Mouse (Mus musculus) megakaryocyte, embryonic 14.5 days (primary cell): ENCODE results near the gene Nova2. TPM values are rescaled to one million over a fixed set of nuclear protein-coding genes. Genes with fewer than 3 reads are reported as not detected.
A peak's percentile ranks its signal among the peaks of the same experiment; 100 is the strongest.

Experiments
- H3K27me3 ChIP-seq: replicated peaks from 2 replicates; pipeline ENCODE3; 2012; ENCODE audit warnings: inconsistent platforms
- H3K36me3 ChIP-seq: replicated peaks from 2 replicates; pipeline ENCODE3; 2012; ENCODE audit warnings: low read length, inconsistent platforms, mixed read lengths
- H3K4me1 ChIP-seq: 2 replicates; pipeline ENCODE4 v1.6.1; 2012; ENCODE audit warnings: inconsistent platforms
- H3K4me3 ChIP-seq: replicated peaks from 2 replicates; pipeline ENCODE3; 2012; ENCODE audit warnings: moderate library complexity, mild to moderate bottlenecking, inconsistent platforms
- H3K9me3 ChIP-seq: 2 replicates; pipeline ENCODE4 v1.6.1; 2012; ENCODE audit warnings: inconsistent platforms
- FLI1 ChIP-seq: IDR thresholded peaks from 2 replicates; pipeline ENCODE4 v1.6.1; 2012; ENCODE audit warnings: low read length, inconsistent platforms, mixed read lengths
- GATA1 ChIP-seq: IDR thresholded peaks from 3 replicates; pipeline ENCODE4 v1.6.1; 2012; ENCODE audit warnings: mixed read lengths, low read length, inconsistent platforms, borderline replicate concordance
- polyA plus RNA-seq: library from polyadenylated mRNA; stranded (reverse); fragments of >175 nt; gene quantifications from 2 replicates; pipeline ENCODE4 v1.2.3, GENCODE M21; 2012; ENCODE audit warnings: low replicate concordance; ENCODE audit not compliant: insufficient read depth

Nova2 gene
- polyA plus RNA-seq, 1 experiment, result 0.02 TPM

DNA sequence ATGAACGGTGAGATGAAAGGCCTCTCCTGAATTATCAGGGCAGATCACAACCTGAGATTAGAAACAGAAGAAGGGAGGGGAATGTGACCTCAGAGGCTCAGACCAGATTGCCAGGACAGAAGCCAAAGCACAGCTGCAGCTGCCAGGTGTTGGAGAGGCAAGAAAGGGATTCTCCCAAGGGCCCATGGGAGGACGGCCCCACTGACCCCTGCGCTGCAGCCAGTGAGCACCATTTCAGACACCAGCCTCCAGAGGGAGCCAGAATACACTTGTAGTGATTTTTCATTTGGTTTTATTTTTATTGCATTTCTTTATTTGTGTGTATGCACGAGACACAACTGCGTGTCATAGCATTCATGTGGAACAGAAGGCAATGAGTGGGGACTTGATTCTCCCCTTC, 29.2 kb upstream of the Nova2 start:
- Histone ChIP-seq H3K4me1 (peaks cover 28% of the 10 kb centered on the region), H3K27me3 (peaks cover 9% of the 10 kb centered on the region), H3K36me3 (peaks cover 53% of the 10 kb centered on the region), H3K9me3 (no peaks in the 10 kb centered on the region), H3K4me3 (no peak overlapping the region)
- TF ChIP-seq GATA1, result no peak
- no peak for TF ChIP-seq FLI1

DNA sequence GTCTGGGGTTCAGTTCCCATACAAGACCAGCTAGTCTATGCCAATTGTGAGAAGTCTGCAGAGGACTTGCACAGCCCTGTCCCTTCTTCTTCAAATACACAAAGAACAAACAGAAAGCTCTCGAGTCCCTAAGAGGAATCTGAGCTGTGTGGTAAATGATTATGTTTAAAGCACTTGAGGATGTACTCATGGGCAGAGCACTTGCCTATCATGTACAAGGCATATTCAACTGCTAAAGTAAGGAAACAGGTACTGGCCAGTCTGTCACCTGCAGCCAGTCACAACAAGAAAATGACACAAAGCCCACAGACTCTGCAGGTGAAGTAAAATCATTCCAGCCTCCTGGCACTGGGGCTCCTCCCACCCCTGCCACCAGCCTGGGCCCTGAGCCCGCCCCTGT, 25.2 kb upstream of the Nova2 start:
- TF ChIP-seq FLI1 (no peak), GATA1 (no peak)
- Histone ChIP-seq H3K36me3 (peaks cover 75% of the 10 kb centered on the region), H3K4me3 (no peak overlapping the region), H3K9me3 (no peaks in the 10 kb centered on the region), H3K27me3 (no peaks in the 10 kb centered on the region), H3K4me1 (peaks cover 19% of the 10 kb centered on the region)

DNA sequence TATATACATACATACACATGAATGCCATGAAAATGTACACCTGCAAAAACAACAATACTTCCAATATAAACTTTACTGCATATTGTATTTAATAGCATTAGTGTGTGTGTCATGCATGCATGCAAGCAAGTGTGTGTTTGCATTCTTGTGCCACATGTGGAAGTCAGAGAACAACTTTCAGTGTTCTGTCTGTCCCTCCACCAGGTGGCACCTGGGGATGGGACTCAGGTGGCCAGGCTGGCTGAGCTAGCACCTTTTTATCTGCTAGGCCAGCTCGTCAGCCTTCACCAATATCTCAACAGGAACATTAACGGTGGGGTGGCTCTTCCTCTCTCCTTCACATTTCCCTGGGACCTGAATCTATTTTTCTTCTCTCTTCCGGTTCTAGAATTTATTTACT, 23.2 kb upstream of the Nova2 start:
- peaks cover 73% of the 10 kb centered on the region for H3K36me3 ChIP-seq
- peaks cover 19% of the 10 kb centered on the region for H3K4me1 ChIP-seq
- H3K9me3 ChIP-seq, result no peaks in the 10 kb centered on the region
- TF ChIP-seq GATA1 (no peak), FLI1 (no peak)
- H3K27me3 ChIP-seq, result no peaks in the 10 kb centered on the region
- H3K4me3 ChIP-seq, result no peak overlapping the region

DNA sequence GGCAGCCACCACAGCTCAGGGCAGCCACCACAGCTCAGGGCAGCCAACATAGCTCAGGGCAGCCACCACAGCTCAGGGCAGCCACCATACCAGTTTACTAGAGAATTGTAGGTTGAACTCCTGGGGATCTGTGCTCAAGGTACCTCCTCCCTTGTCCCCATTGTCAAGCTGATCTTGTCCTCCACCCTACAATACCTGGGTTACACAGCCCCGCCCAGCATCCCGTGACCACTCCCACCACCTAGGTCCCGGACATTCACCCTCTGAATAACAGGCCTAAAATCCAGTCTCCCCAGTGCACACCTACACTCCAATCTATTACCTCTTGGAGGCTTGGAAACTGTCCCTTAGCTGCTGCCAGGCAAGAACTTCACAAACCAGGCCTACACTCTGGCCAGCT, 20.7 kb upstream of the Nova2 start:
- TF ChIP-seq FLI1 (no peak), GATA1 (no peak)
- Histone ChIP-seq H3K4me3 (no peak overlapping the region), H3K4me1 (peaks cover 38% of the 10 kb centered on the region), H3K36me3 (peaks cover 55% of the 10 kb centered on the region), H3K27me3 (no peaks in the 10 kb centered on the region), H3K9me3 (no peaks in the 10 kb centered on the region)

DNA sequence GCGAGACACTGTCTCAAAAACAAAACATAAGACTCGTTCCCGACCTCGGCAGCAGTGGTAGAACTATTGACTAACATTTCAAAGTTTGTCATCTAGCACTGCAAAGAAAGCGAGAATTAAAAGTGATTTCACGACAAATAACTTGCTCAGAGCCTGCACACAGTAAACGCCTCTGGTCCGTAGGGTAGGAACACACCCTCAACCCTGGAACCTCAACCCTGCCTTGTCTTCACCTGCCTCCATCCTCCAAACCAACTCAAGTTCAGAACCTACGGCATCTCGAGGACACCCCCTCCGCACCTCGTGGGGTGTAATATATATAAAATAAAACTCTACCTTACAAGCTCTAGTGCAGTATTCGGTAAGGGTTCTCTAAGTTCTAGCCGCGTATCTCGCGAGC, 15.9 kb upstream of the Nova2 start:
- H3K4me3 ChIP-seq, result peak overlapping the region; percentile 97
- TF ChIP-seq FLI1 (no peak), GATA1 (no peak)
- peaks cover 35% of the 10 kb centered on the region for H3K4me1 ChIP-seq
- H3K36me3 ChIP-seq, result peaks cover 16% of the 10 kb centered on the region
- peaks cover 4% of the 10 kb centered on the region for H3K27me3 ChIP-seq
- no peaks in the 10 kb centered on the region for H3K9me3 ChIP-seq

DNA sequence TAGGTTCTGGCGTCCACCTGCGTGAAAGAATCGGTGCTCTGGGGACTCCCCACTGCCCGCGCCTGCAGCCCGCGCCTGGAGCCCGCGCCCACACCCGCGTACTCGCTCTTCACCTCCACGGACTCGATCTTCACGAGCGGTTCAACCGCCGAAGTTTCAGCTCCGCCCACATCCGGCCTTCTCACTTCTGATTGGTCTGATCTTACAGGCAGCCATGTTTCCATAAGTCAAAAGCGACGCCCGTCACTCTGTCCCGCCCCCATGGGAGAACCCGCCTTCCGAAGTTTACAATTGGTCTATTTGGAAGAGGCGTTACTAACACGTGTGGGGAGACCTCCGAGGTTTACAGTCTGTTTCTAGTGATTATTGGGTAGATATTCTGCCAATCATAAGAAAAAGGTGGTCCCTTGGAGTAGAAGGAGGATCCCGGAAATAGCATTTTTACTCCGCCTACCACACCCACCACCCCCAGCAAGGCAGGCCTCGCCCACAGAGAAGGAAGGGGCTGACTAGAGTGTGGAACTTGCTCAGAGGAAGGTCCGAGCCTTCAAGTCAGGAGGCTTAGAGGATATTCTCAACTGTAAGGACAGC, 15.4 kb upstream of the Nova2 start, which contains the start of gene Ccdc61:
Gene Ccdc61, minus strand, starts transcription at position 175 of the 591 bp plus-strand sequence.
- no peak for TF ChIP-seq GATA1
- TF ChIP-seq FLI1, result peak; percentile 37; the same call in 1 of the 2 replicates

DNA sequence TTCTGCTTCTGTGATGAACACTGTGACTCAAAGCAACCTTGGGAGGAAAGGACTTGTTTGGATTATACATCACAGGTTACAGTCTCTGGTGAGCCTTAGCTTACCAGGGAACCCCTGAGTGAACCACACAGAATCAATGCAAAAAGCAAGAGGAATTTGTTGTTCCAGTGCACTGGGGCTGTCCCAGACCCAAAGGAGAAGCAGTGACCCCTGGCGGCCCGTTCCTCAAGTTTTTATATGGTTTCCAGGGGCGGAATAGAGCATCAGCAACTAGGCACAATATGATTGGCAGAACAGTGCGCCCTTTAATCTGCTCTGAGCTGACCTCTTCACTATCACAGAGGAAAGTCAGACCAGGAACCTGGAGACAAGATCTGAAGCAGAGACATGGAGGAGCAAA, 9.4 kb upstream of the Nova2 start:
- TF ChIP-seq FLI1, result no peak
- no peak for TF ChIP-seq GATA1
- Histone ChIP-seq H3K4me1 (peaks cover 7% of the 10 kb centered on the region), H3K4me3 (no peak overlapping the region), H3K9me3 (no peaks in the 10 kb centered on the region), H3K27me3 (peaks cover 27% of the 10 kb centered on the region), H3K36me3 (no peaks in the 10 kb centered on the region)

More for the DNA sequence above, 15.4 kb upstream of the Nova2 start, which contains the start of gene Ccdc61:
- peaks cover 30% of the 10 kb centered on the region for H3K4me1 ChIP-seq
- H3K36me3 ChIP-seq, result peaks cover 16% of the 10 kb centered on the region
- H3K9me3 ChIP-seq, result no peaks in the 10 kb centered on the region
- peak within 1 kb of the TSS; percentile 97 for H3K4me3 ChIP-seq
- H3K27me3 ChIP-seq, result peaks cover 4% of the 10 kb centered on the region

DNA sequence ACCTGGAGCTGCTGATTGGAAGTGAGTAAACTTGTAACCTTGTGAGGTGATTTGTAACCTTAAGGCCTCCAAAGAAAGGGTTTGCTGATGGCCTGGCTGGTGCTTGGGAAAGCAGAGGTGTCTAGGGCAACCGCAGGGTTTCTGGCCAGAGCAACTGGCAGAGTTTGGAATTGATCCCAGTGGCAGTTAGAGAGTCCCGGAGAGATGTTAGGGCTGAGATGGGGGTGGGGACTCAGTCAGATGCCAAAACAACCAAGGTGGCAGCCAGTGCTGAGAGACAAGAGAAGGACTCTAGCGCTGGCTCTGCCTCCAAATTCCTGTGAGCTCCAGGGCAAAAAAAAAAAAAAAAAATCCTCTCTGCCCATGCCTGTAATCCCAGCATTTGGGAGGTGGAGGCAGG, 7.8 kb upstream of the Nova2 start:
- TF ChIP-seq GATA1 (no peak), FLI1 (no peak)
- no peaks in the 10 kb centered on the region for H3K36me3 ChIP-seq
- H3K9me3 ChIP-seq, result no peaks in the 10 kb centered on the region
- peaks cover 40% of the 10 kb centered on the region for H3K27me3 ChIP-seq
- H3K4me3 ChIP-seq, result no peak overlapping the region
- peaks cover 8% of the 10 kb centered on the region for H3K4me1 ChIP-seq

DNA sequence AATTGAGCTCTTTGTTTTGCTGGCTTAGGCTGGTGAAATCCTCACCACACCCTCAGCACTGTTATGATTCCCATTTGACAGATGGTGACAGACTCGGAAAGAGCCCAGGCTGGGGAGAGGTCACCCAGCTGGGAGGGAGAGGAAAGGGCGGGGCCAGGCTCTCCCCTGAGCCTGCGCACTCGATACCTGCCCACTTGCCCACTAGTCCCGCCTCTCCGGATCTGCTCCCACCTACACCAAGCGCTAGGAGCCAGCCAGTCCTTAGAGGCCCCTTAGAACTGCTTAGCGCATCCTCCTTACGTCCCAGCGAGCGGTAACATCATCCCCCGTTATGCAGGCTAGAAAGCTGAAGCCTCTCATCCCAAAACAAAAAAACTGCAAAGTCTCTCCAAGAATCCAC, 4.6 kb upstream of the Nova2 start:
- TF ChIP-seq FLI1 (no peak), GATA1 (no peak)
- H3K27me3 ChIP-seq, result peaks cover 64% of the 10 kb centered on the region
- H3K9me3 ChIP-seq, result no peaks in the 10 kb centered on the region
- peaks cover 18% of the 10 kb centered on the region for H3K4me1 ChIP-seq
- no peaks in the 10 kb centered on the region for H3K36me3 ChIP-seq
- peak overlapping the region; percentile 62 for H3K4me3 ChIP-seq

DNA sequence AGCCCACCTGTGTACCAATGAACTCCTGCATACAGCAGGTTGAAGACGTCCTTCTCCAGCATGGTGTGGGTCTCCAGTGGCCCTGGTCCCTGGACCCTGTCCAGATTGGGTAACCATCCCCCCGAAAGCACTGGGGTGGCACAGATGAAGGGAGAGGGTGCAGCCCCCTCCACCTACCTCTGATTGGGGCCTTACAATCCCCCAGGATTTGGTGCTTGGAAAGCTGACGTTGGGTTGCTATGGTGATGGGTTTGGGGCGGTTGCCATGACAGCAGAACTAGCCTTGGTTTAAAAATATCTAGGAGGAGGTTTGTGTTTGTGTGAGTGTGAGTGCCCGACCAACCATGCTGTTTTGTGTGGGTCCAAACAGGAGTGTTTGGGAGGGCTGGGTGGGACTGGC, 2.9 kb upstream of the Nova2 start:
- Histone ChIP-seq H3K9me3 (no peaks in the 10 kb centered on the region), H3K27me3 (peaks cover 79% of the 10 kb centered on the region), H3K36me3 (no peaks in the 10 kb centered on the region), H3K4me3 (no peak overlapping the region), H3K4me1 (peaks cover 26% of the 10 kb centered on the region)
- TF ChIP-seq FLI1, result no peak
- TF ChIP-seq GATA1, result no peak

DNA sequence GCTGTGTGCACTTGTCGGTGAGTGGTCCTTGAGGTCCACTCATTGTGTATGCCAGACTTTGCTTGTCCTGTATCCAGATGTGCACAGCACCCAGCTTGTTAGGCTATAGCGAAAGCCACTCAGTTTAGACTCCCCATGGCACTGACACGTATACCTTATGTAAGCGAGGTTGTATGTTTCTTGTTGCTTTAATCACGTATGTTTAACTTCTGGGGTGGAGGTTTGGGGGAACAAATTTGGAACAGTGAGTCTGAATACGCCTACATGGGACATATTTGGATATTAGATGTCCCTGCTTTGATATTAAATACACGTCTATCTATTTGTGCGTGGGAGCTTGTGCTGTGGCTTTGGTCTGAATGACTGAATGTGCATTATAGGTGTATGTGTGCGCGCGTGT, 2.4 kb upstream of the Nova2 start:
- Histone ChIP-seq H3K4me3 (no peak overlapping the region), H3K36me3 (no peaks in the 10 kb centered on the region), H3K4me1 (peaks cover 26% of the 10 kb centered on the region), H3K9me3 (no peaks in the 10 kb centered on the region), H3K27me3 (peaks cover 80% of the 10 kb centered on the region)
- TF ChIP-seq GATA1 (no peak), FLI1 (no peak)

DNA sequence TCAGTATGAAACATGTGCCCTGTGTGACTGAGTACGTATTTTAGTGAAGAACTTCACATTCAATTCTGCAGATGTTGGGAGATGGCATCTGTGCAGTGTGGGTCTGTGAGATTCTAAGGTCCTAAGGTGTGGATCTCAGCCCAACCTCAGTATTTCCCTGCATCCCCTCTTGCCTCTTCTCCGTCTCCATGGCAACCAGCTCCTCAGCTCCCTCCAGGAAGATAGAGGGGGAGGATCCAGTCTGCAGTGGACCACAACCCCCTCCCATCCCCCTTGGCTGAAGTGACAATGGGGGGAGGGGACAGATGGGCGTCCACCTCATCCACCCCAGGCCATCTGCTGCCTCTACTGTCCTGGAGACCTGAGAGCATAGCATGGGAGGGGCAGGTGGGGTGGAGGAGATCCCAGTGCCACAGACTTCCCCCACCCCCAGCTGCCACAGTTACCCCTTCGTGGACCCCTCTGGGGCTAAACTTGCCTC, 1.9 kb upstream of the Nova2 start:
- H3K4me3 ChIP-seq, result no peak overlapping the region
- peaks cover 80% of the 10 kb centered on the region for H3K27me3 ChIP-seq
- H3K4me1 ChIP-seq, result peaks cover 26% of the 10 kb centered on the region
- H3K36me3 ChIP-seq, result no peaks in the 10 kb centered on the region
- TF ChIP-seq FLI1, result no peak
- TF ChIP-seq GATA1, result no peak
- H3K9me3 ChIP-seq, result no peaks in the 10 kb centered on the region
